Mouse (Mus musculus): ENCODE data around the gene Armh2. TPM values are rescaled to one million over a fixed set of nuclear protein-coding genes. Genes with fewer than 3 reads are reported as not detected.
A peak's percentile ranks its signal among the peaks of the same experiment; 100 is the strongest.
"Not testable (repeated sequence)": the region's sequence is repeated elsewhere in the genome, so short reads cannot be mapped to it uniquely, and the experiment has no call there.

Gene Armh2
- polyA plus RNA-seq, 1 experiment from 2014 or later, result 0.14 TPM

DNA sequence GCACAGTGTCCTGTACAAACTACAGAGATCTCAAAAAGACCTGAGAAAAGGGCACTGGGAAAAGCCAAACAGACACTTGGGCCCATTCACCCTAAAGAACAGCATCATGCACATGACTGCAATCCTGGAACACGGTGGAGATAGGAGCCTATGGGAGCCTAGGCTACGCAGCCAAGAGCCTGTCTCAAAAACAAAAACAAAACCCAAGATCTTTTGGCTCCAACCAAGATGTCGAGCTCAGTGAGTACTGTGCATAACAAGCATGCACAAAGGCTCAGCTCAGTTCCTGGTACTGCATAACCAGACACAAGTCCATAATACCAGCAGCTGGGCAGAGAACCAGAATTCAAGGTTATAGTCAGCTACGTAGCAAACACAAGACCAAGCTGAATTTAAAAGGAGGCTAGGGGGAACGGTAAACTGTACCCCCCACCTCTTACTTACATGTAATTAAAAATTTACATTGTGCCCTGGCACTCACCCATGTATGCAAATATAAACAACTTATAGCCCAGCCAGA is 19.4 kb downstream of the Armh2 start:
- Histone ChIP-seq H3K4me1 (peaks cover 44% of the 10 kb centered on the region), H3K4me2 (peak overlapping the region; percentile 75), H3K4me3 (peak overlapping the region; percentile 92), H3K27me3 (replicated peaks) (no peaks in the 10 kb centered on the region), H3K9ac (peak overlapping the region; percentile 97), H3K36me3 (peaks cover 49% of the 10 kb centered on the region), H3K27ac (peak overlapping the region; percentile 99), H3K9me3 (replicated peaks) (no peaks in the 10 kb centered on the region)
- WGBS (ENCODE audit: insufficient replicate concordance), result 59% methylated on average over 5 of the region's 5 CpGs
- no peak for ATAC-seq

DNA sequence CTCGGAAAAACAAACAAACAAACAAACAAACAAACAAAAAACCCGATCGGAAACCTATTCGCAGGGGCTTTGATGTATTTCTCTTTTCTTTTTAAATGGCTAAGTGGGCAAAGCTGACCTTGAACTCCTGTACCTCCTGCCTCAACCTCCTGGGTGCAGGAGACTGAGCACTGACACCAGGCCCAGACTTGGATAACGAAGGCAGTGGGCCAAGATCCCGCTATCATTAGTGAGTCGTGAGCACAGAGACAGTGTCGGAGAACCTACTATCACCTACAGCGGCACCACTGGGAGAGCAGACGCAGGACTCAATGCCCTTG is 20.0 kb downstream of the Armh2 start:
- no peak for ATAC-seq
- Histone ChIP-seq H3K27me3 (replicated peaks) (no peaks in the 10 kb centered on the region), H3K9ac (peak overlapping the region; percentile 97), H3K4me3 (peak overlapping the region; percentile 92), H3K4me2 (peak overlapping the region; percentile 75), H3K27ac (peak overlapping the region; percentile 99), H3K4me1 (peaks cover 44% of the 10 kb centered on the region), H3K36me3 (peaks cover 43% of the 10 kb centered on the region), H3K9me3 (replicated peaks) (no peaks in the 10 kb centered on the region)
- WGBS (ENCODE audit: insufficient replicate concordance), result 2% methylated on average over 10 of the region's 10 CpGs

DNA sequence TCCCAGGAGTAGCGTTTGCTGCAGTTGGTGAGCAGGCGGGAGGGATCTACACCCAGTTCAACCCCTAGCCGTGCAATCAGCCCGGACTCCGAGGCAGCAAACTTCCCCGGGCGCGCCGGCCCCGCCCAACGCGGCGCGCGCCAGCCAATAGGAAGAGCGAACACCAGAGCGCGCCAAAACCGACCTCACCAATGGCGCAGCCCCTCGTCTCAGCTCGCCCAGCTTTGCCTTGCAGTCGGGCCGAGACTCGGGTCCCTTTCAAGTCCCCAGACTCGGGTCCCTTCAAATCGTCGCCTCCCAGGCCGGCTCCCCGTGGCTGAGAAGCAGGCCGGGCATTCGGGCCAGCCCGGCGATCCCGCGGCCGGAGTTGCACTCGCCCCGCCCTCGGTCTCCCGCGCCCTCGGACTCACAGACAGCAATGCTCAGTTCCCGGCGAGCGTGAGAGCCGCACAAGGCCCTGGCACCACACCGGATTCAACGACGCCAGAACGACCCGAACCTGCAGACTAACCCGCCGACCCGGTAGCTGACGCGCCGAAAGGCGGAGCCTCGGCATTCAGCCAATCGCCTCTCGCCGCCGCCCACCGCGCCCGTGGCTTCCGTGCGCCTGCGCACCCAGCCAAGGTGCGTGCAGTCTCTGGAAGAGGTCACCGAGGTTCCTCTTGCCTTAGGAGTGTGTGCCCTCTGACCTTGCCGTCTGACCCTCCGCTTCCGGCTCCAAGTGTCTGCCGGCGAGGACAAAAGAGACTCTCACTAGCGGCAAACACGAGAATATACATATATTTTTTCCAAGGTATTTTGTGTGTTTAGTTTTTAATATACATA is 20.6 kb downstream of the Armh2 start, which contains the start of gene Gmnn:
Gene Gmnn, minus strand, starts transcription at position 521 of the 825 bp plus-strand sequence.
- Histone ChIP-seq H3K4me3 (peak within 1 kb of the TSS; percentile 92), H3K36me3 (peaks cover 37% of the 10 kb centered on the region), H3K27me3 (replicated peaks) (no peaks in the 10 kb centered on the region), H3K4me1 (peaks cover 44% of the 10 kb centered on the region), H3K9ac (peak within 1 kb of the TSS; percentile 97), H3K9me3 (replicated peaks) (no peaks in the 10 kb centered on the region), H3K27ac (peak within 1 kb of the TSS; percentile 99), H3K4me2 (peak within 1 kb of the TSS; percentile 75)
- ATAC-seq, result peak; percentile 96
- WGBS (ENCODE audit: insufficient replicate concordance), result under 1% methylated on average over 79 of the region's 79 CpGs

DNA sequence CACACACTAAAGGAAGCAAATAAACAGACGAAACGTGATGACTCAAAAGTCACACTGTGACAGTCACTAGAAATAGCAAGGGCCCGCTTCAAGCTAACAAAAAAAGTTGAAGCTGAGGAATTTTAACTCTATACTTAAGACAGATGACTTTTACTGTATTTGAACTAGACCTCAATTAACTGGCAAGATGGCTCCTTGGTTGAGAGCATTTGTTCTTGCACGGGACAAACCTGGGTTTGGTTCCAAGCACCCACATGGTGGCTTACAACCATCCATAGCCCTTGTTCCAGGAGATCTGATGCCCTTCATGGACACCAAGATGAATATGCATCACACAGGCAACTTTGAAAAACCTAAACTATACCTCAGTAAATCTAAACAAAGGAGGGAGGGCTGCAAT is 21.2 kb downstream of the Armh2 start:
- no peaks in the 10 kb centered on the region for H3K27me3 ChIP-seq (replicated peaks)
- peak overlapping the region; percentile 92 for H3K4me3 ChIP-seq
- ATAC-seq, result no peak
- 24% methylated on average over 4 of the region's 4 CpGs for WGBS (ENCODE audit: insufficient replicate concordance)
- peaks cover 31% of the 10 kb centered on the region for H3K36me3 ChIP-seq
- peak overlapping the region; percentile 99 for H3K27ac ChIP-seq
- peak overlapping the region; percentile 97 for H3K9ac ChIP-seq
- peak overlapping the region; percentile 75 for H3K4me2 ChIP-seq
- H3K4me1 ChIP-seq, result peaks cover 44% of the 10 kb centered on the region
- no peaks in the 10 kb centered on the region for H3K9me3 ChIP-seq (replicated peaks)

DNA sequence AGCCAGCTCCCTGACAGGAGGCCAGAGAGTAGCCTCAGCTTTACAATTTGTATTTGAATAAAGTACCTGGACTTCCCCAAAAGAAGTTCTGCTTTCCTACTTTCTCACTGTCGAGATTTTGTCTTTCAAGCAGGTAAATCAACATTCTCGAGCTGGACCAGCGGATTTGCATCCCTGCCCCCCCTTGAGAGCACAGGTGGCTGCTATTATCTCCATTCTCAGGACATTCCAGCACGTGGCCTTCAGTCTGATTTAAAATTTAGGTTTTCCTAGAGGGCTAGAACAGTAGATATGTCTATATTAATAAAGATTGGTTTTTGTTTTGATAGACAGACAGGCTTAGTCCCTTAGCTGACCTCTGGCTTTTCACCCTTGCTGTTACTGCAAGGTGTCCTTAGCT is 26.8 kb downstream of the Armh2 start:
- H3K4me1 ChIP-seq; H3K36me3 ChIP-seq; H3K4me2 ChIP-seq; H3K9me3 ChIP-seq (replicated peaks); H3K27ac ChIP-seq; H3K9ac ChIP-seq; ATAC-seq; H3K4me3 ChIP-seq; H3K27me3 ChIP-seq (replicated peaks): not testable (repeated sequence)
- WGBS (ENCODE audit: insufficient replicate concordance), result 59% methylated on average over 4 of the region's 4 CpGs

DNA sequence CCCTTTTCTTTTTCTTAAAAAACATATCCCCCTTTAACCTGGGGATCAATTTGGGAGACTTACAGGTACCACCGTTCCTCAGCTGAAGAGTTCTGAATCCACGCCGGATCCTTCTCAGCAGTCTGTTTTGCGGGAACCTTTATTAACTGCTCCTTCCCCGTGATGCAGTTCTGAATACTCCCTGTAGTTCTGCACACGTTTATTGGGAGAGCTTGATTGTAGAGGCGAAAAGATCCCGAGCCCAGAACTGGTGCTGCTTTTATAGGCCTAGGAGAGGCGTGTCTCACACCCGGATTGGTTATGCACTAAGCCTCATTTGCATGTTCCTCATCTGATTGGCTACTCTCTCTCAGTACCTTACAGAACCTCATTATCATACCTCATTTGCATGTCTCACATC is 30.4 kb downstream of the Armh2 start:
- not testable (repeated sequence) for H3K36me3 ChIP-seq; H3K4me2 ChIP-seq; H3K27ac ChIP-seq; ATAC-seq; H3K4me3 ChIP-seq; H3K9ac ChIP-seq; H3K9me3 ChIP-seq (replicated peaks); H3K4me1 ChIP-seq; H3K27me3 ChIP-seq (replicated peaks)
- 86% methylated on average over 10 of the region's 10 CpGs for WGBS (ENCODE audit: insufficient replicate concordance)

DNA sequence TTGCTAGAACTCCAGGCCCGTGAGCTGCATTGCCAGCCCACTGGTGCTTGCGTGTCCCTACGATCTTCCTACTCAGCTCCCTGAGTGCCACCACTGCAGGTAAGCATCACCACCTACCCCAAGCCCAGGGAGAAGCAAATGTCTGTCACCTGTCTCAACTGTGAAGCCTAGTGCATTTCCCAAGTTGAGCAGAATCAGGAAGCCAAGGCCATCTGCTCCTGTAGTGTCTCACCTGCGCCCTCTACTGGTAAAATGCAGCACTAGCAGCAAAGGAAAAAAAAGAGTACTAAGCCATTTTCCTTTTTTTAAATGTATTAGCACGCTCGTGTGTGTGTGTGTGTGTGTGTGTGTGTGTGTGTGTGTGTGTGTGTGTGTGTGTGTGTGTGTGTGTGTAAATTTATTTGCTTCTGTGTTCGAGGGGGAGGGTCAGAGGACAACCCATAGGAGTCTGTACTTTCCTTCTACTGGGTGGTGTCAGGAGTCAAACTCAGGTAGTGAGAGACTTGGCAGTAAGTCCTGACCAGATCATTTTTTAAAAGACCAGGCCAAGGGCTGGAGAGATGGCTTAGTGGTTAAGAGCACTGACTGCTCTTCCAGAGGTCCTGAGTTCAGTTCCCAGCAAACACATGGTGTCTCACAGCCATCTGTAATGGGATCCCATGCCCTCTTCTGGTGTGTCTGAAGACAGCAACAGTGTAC is 35.3 kb downstream of the Armh2 start:
- no peaks in the 10 kb centered on the region for H3K36me3 ChIP-seq
- H3K27me3 ChIP-seq (replicated peaks), result no peaks in the 10 kb centered on the region
- 0 out of 2 replicates have a peak, but pooled peaks cover 3% of the 10 kb centered on the region for H3K4me1 ChIP-seq
- H3K9ac ChIP-seq, result no peak overlapping the region
- no peak overlapping the region for H3K27ac ChIP-seq
- ATAC-seq, result peak; percentile 52; the same call in 1 of the 2 replicates
- no peak overlapping the region for H3K4me3 ChIP-seq
- H3K9me3 ChIP-seq (replicated peaks), result no peaks in the 10 kb centered on the region
- 0 out of 2 replicates have a peak overlapping the region, but pooled peaks have one; percentile 25 for H3K4me2 ChIP-seq
- 46% methylated on average over 7 of the region's 7 CpGs for WGBS (ENCODE audit: insufficient replicate concordance)

DNA sequence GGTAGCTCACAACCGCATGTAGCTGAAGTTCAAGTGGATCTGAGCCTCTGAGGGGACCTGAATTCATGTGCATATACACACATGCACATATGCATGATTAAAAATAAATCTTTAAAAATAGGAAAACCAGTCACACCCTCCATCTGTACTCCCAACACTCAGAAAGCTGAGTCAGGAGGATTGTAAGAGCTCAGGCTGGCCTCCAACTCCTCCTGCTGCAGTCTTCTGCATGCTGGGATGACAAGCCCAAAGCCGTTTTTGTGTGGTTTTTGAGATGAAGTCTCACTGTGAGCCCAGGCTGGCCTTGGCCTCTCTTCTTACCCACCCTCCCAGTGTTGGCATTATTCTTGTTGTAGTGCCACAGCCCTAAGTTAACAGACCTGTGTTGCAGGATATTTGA is 37.0 kb downstream of the Armh2 start:
- Histone ChIP-seq H3K9ac (no peak overlapping the region), H3K4me2 (no peak overlapping the region), H3K27ac (no peak overlapping the region), H3K4me1 (0 out of 2 replicates have a peak, but pooled peaks cover 3% of the 10 kb centered on the region), H3K27me3 (replicated peaks) (no peaks in the 10 kb centered on the region), H3K9me3 (replicated peaks) (no peaks in the 10 kb centered on the region), H3K36me3 (no peaks in the 10 kb centered on the region), H3K4me3 (no peak overlapping the region)
- WGBS (ENCODE audit: insufficient replicate concordance), result 60% methylated on average over 2 of the region's 2 CpGs
- no peak for ATAC-seq

DNA sequence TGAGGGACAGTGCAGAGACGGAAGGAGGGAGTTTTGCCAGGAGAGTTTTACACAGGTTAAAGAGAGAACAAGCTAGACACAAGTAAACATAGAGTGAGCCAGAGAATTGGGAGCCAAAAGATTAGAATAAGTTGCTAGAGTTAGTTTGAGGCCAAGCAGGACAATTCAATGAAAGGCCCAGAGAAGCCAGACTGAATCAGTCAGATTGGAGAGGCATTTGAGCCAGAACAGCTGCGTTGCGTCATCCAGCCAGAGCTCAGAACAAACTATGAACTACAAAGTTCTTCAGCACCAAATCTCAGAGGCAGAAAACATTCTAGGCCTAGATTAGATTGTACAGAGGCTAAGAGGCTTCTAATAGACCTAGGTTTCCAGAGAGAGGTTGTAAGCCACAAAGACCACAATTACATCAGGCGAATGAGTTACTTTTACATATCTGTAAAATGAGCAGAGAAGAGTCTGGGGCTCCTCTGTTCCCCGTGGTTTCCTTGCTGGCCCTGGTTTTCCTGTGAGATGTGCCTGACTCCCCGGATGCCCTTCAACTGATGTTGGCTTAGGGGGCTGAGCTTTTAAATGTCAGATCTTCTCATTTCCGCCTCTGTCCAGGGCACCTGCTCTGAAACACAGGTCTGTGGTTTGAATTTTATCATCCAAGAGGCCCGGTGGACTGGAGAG is 37.8 kb downstream of the Armh2 start:
- 55% methylated on average over 8 of the region's 8 CpGs for WGBS (ENCODE audit: insufficient replicate concordance)

DNA sequence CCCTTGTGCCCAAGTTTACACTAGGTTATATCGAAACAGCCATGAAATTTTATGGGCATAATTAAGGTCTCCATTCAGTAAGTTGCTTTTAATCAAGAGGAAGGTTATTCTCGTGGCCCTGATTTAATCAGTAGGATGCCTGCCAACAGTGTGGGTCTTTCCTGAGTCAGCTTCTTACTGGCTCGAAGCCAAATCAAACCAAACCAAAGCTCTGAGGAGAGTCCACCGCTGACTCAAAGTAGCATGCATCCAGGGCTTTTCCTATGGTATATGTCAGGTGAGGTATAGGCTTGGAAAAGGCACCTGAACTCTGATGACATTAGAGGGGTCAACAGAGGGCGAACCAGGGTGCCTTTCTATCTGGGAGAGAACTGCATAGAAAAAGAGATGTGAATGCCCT is 40.9 kb downstream of the Armh2 start:
- no peaks in the 10 kb centered on the region for H3K4me1 ChIP-seq
- no peak overlapping the region for H3K27ac ChIP-seq
- H3K9ac ChIP-seq, result no peak overlapping the region
- H3K9me3 ChIP-seq (replicated peaks), result no peaks in the 10 kb centered on the region
- no peaks in the 10 kb centered on the region for H3K27me3 ChIP-seq (replicated peaks)
- H3K36me3 ChIP-seq, result no peaks in the 10 kb centered on the region
- H3K4me3 ChIP-seq, result no peak overlapping the region
- no peak for ATAC-seq
- WGBS (ENCODE audit: insufficient replicate concordance), result 53% methylated on average over 5 of the region's 5 CpGs
- H3K4me2 ChIP-seq, result no peak overlapping the region

More for the DNA sequence above, 37.8 kb downstream of the Armh2 start:
- no peak overlapping the region for H3K4me3 ChIP-seq
- H3K9me3 ChIP-seq (replicated peaks), result no peaks in the 10 kb centered on the region
- 0 out of 2 replicates have a peak, but pooled peaks cover 3% of the 10 kb centered on the region for H3K4me1 ChIP-seq
- no peak for ATAC-seq
- H3K9ac ChIP-seq, result no peak overlapping the region
- no peak overlapping the region for H3K4me2 ChIP-seq
- H3K36me3 ChIP-seq, result no peaks in the 10 kb centered on the region
- H3K27me3 ChIP-seq (replicated peaks), result no peaks in the 10 kb centered on the region
- no peak overlapping the region for H3K27ac ChIP-seq

DNA sequence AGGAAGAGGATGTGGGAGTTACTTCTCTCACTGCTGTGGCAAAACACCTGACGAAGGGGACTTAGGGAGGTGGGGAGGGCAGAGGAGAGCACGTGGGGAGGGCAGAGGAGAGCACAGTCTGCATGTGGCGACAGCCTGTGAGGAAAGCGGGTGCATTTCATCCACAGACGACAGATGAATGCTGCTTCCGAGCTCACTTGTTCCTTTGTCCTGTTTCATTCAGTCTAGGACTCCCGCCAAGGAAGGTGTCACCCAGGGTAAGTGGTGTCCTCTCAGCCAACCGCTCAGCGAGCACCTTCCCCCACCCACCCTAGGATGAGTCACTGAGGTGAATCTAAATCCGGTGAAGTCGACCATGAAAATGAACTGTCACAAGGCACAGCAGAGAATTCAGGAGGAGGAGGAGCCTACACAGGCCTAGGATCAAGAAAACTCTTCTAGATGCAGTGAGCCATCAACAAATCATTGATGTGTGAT is 45.0 kb downstream of the Armh2 start:
- WGBS (ENCODE audit: insufficient replicate concordance), result 52% methylated on average over 11 of the region's 11 CpGs
- no peak overlapping the region for H3K4me3 ChIP-seq
- no peak overlapping the region for H3K4me2 ChIP-seq
- no peaks in the 10 kb centered on the region for H3K9me3 ChIP-seq (replicated peaks)
- no peak overlapping the region for H3K27ac ChIP-seq
- H3K4me1 ChIP-seq, result no peaks in the 10 kb centered on the region
- no peak overlapping the region for H3K9ac ChIP-seq
- no peaks in the 10 kb centered on the region for H3K27me3 ChIP-seq (replicated peaks)
- no peaks in the 10 kb centered on the region for H3K36me3 ChIP-seq
- no peak for ATAC-seq

Measured in liver, embryonic 12.5 days (tissue).